Mouse (Mus musculus): ENCODE results near the gene Clic6. TPM values are rescaled to one million over a fixed set of nuclear protein-coding genes. Genes with fewer than 3 reads are reported as not detected.

Clic6 gene
- total and polyA plus RNA-seq, 3 experiments, result 0.24 to 1.2 TPM; not detected in 1

- in situ Hi-C loops (cut with MboI; ENCODE audit: low pct_ligation_motif_present, low pct_unique_long_range_greater_than_20kb, low sequenced_read_pairs) (no loop called here), dilution Hi-C loops (cut with MboI; ENCODE audit: extremely low pct_ligation_motif_present, extremely low pct_unique_long_range_greater_than_20kb, low sequenced_read_pairs) (no loop called here)
- no peak overlapping the region for H3K4me2 ChIP-seq (ENCODE audit: insufficient read depth, low read depth, poor library complexity, severe bottlenecking)
- no peak overlapping the region for H3K9ac ChIP-seq (ENCODE audit: insufficient read depth, low read depth)
- peaks cover 4% of the 10 kb centered on the region for H3K9me3 ChIP-seq (replicated peaks; ENCODE audit: low read length)
- peaks cover 11 to 13% of the 10 kb centered on the region in 2 experiments for H3K4me1 ChIP-seq (ENCODE audit: control insufficient read depth in 1 of 2, insufficient read depth in 2 of 2)
- H3K79me2 ChIP-seq (replicated peaks; ENCODE audit: control insufficient read depth, extremely low read depth, insufficient read depth, poor library complexity, severe bottlenecking), result no peaks in the 10 kb centered on the region
- no peaks in the 10 kb centered on the region for H3K36me3 ChIP-seq (replicated peaks in 1 of 2; ENCODE audit: control insufficient read depth in 1 of 2, insufficient read depth in 1 of 2, low read length in 1 of 2)
- no peaks in the 10 kb centered on the region for H3K27me3 ChIP-seq (replicated peaks)
- TF ChIP-seq ZC3H11A (IDR thresholded peaks at IDR 0.05; ENCODE audit: low read depth, low read length) (no peak), ELF1 (IDR thresholded peaks at IDR 0.05; ENCODE audit: low read depth, low read length) (no peak), JUN (IDR thresholded peaks at IDR 0.05; ENCODE audit: insufficient read depth, low read depth, low read length) (no peak), IRF4 (IDR thresholded peaks at IDR 0.05; ENCODE audit: low read depth, low read length) (no peak), POLR2AphosphoS2 (IDR thresholded peaks at IDR 0.05; ENCODE audit: low read depth, low read length) (no peak), CTCF (conservative IDR thresholded peaks at IDR 0.05 in 1 of 2, IDR thresholded peaks at IDR 0.05 in 1 of 2; ENCODE audit: low read depth in 2 of 2, low read length in 2 of 2) (no peak), HCFC1 (IDR thresholded peaks at IDR 0.05; ENCODE audit: low read depth, low read length) (no peak), CHD1 (IDR thresholded peaks at IDR 0.05; ENCODE audit: low read depth, low read length) (no peak), CHD2 (IDR thresholded peaks at IDR 0.05; ENCODE audit: low read length) (no peak), MEF2A (IDR thresholded peaks at IDR 0.05; ENCODE audit: borderline replicate concordance, low read depth, low read length) (no peak), NRF1 (IDR thresholded peaks at IDR 0.05; ENCODE audit: low read depth, low read length) (no peak), MYC (IDR thresholded peaks at IDR 0.05; ENCODE audit: low read depth, low read length) (no peak), TCF12 (IDR thresholded peaks at IDR 0.05; ENCODE audit: low read depth, low read length) (no peak), RCOR1 (conservative IDR thresholded peaks at IDR 0.05; ENCODE audit: low read depth, low read length) (no peak), ZNF384 (IDR thresholded peaks at IDR 0.05; ENCODE audit: low read depth, low read length) (no peak)
- DNase-seq (ENCODE audit: extremely low read depth), result no peak
- no peak overlapping the region for H3K27ac ChIP-seq (ENCODE audit: insufficient read depth, low read depth)
- no peak overlapping the region for H3K4me3 ChIP-seq (replicated peaks in 1 of 3; ENCODE audit: low read depth in 2 of 3, low read length in 2 of 3, poor library complexity in 1 of 3)
Observed at GRCm38 (mm10) chr16:92577381-92577780, 91.8 kb downstream of the Clic6 start.

- no peaks in the 10 kb centered on the region for H3K27me3 ChIP-seq (replicated peaks)
- in situ Hi-C loops (cut with MboI; ENCODE audit: low pct_ligation_motif_present, low pct_unique_long_range_greater_than_20kb, low sequenced_read_pairs), result no loop called here
- dilution Hi-C loops (cut with MboI; ENCODE audit: extremely low pct_ligation_motif_present, extremely low pct_unique_long_range_greater_than_20kb, low sequenced_read_pairs), result no loop called here
Observed at GRCm38 (mm10) chr16:92578915-92579653, 93.5 kb downstream of the Clic6 start.

More at GRCm38 (mm10) chr16:92578915-92579653, 93.5 kb downstream of the Clic6 start:
- Histone ChIP-seq H3K27ac (ENCODE audit: insufficient read depth, low read depth) (no peak overlapping the region), H3K4me1 (ENCODE audit: control insufficient read depth in 1 of 2, insufficient read depth in 2 of 2) (peaks cover 11 to 13% of the 10 kb centered on the region in 2 experiments), H3K79me2 (replicated peaks; ENCODE audit: control insufficient read depth, extremely low read depth, insufficient read depth, poor library complexity, severe bottlenecking) (no peaks in the 10 kb centered on the region), H3K9me3 (replicated peaks; ENCODE audit: low read length) (peaks cover 4% of the 10 kb centered on the region), H3K4me2 (ENCODE audit: insufficient read depth, low read depth, poor library complexity, severe bottlenecking) (no peak overlapping the region), H3K9ac (ENCODE audit: insufficient read depth, low read depth) (no peak overlapping the region), H3K36me3 (replicated peaks in 1 of 2; ENCODE audit: control insufficient read depth in 1 of 2, insufficient read depth in 1 of 2, low read length in 1 of 2) (no peaks in the 10 kb centered on the region), H3K4me3 (replicated peaks in 1 of 3; ENCODE audit: low read depth in 2 of 3, low read length in 2 of 3, poor library complexity in 1 of 3) (no peak overlapping the region)
- DNase-seq (ENCODE audit: extremely low read depth), result no peak
- TF ChIP-seq ETS1 (conservative IDR thresholded peaks at IDR 0.05; ENCODE audit: low read depth, low read length), result no peak
- TF ChIP-seq POLR2A (IDR thresholded peaks at IDR 0.05; ENCODE audit: low read depth, low read length), result no peak
- TF ChIP-seq CTCF (conservative IDR thresholded peaks at IDR 0.05 in 1 of 2, IDR thresholded peaks at IDR 0.05 in 1 of 2; ENCODE audit: low read depth in 2 of 2, low read length in 2 of 2), result no peak
- no peak for TF ChIP-seq PAX5 (IDR thresholded peaks at IDR 0.05; ENCODE audit: low read length)
- TF ChIP-seq MAZ (IDR thresholded peaks at IDR 0.05; ENCODE audit: low read depth, low read length), result no peak
- TF ChIP-seq JUND (conservative IDR thresholded peaks at IDR 0.05; ENCODE audit: low read depth, low read length), result no peak
- no peak for TF ChIP-seq NRF1 (IDR thresholded peaks at IDR 0.05; ENCODE audit: low read depth, low read length)
- TF ChIP-seq USF1 (IDR thresholded peaks at IDR 0.05; ENCODE audit: low read depth, low read length), result no peak
- TF ChIP-seq MAX (IDR thresholded peaks at IDR 0.05; ENCODE audit: low read length), result no peak
- TF ChIP-seq ZC3H11A (IDR thresholded peaks at IDR 0.05; ENCODE audit: low read depth, low read length), result no peak
- TF ChIP-seq ZNF384 (IDR thresholded peaks at IDR 0.05; ENCODE audit: low read depth, low read length), result no peak
- TF ChIP-seq USF2 (conservative IDR thresholded peaks at IDR 0.05; ENCODE audit: low read depth, low read length), result no peak
- no peak for TF ChIP-seq GABPA (IDR thresholded peaks at IDR 0.05; ENCODE audit: insufficient replicate concordance, low read depth, low read length)
- TF ChIP-seq KAT2A (IDR thresholded peaks at IDR 0.05; ENCODE audit: insufficient replicate concordance, low read length), result no peak
- TF ChIP-seq CHD1 (IDR thresholded peaks at IDR 0.05; ENCODE audit: low read depth, low read length), result no peak
- TF ChIP-seq NELFE (IDR thresholded peaks at IDR 0.05; ENCODE audit: low read depth, low read length), result no peak
- no peak for TF ChIP-seq POLR2AphosphoS2 (IDR thresholded peaks at IDR 0.05; ENCODE audit: low read depth, low read length)
